Mouse (Mus musculus): Measurements from ENCODE around the gene Zeb2. TPM values are rescaled to one million over a fixed set of nuclear protein-coding genes. Genes with fewer than 3 reads are reported as not detected.

The Zeb2 gene
- polyA plus RNA-seq, 1 experiment: 25.6 TPM

GRCm38 (mm10) chr2:44999906-45000305 lies 117.3 kb downstream of the Zeb2 start:
- H3K27ac ChIP-seq (ENCODE audit: insufficient read depth, low read depth, low read length): peak overlapping the region; percentile 45; the same call in 1 of the 2 replicates
- H3K4me3 ChIP-seq (ENCODE audit: insufficient read depth, low read depth, low read length): no peak overlapping the region
- TF ChIP-seq POLR2A (IDR thresholded peaks at IDR 0.05; ENCODE audit: low read depth, low read length) (no peak), CTCF (conservative IDR thresholded peaks at IDR 0.05; ENCODE audit: insufficient read depth, insufficient read length, low read depth, low read length) (no peak)
- DNase-seq: no peak
- H3K27me3 ChIP-seq (replicated peaks; ENCODE audit: control insufficient read depth, insufficient read depth, low read length): no peaks in the 10 kb centered on the region
- peaks cover 4% of the 10 kb centered on the region for H3K36me3 ChIP-seq (ENCODE audit: control insufficient read depth, insufficient read depth, low read length)
- WGBS: 53% methylated on average over 6 of the region's 6 CpGs
- H3K4me1 ChIP-seq (ENCODE audit: control insufficient read depth, insufficient read depth, low read length): no peaks in the 10 kb centered on the region

GRCm38 (mm10) chr2:44998710-44999109 lies 118.5 kb downstream of the Zeb2 start:
- WGBS: 97% methylated on average over 5 of the region's 5 CpGs
- peaks cover 7% of the 10 kb centered on the region for H3K36me3 ChIP-seq (ENCODE audit: control insufficient read depth, insufficient read depth, low read length)
- H3K4me3 ChIP-seq (ENCODE audit: insufficient read depth, low read depth, low read length): no peak overlapping the region
- DNase-seq: no peak
- no peaks in the 10 kb centered on the region for H3K4me1 ChIP-seq (ENCODE audit: control insufficient read depth, insufficient read depth, low read length)
- H3K27me3 ChIP-seq (replicated peaks; ENCODE audit: control insufficient read depth, insufficient read depth, low read length): no peaks in the 10 kb centered on the region
- TF ChIP-seq CTCF (conservative IDR thresholded peaks at IDR 0.05; ENCODE audit: insufficient read depth, insufficient read length, low read depth, low read length) (no peak), POLR2A (IDR thresholded peaks at IDR 0.05; ENCODE audit: low read depth, low read length) (no peak)
- no peak overlapping the region for H3K27ac ChIP-seq (ENCODE audit: insufficient read depth, low read depth, low read length)

GRCm38 (mm10) chr2:44981646-44982045 lies 135.5 kb downstream of the Zeb2 start:
- Histone ChIP-seq H3K27ac (ENCODE audit: insufficient read depth, low read depth, low read length) (no peak overlapping the region), H3K4me3 (ENCODE audit: insufficient read depth, low read depth, low read length) (no peak overlapping the region), H3K36me3 (ENCODE audit: control insufficient read depth, insufficient read depth, low read length) (no peaks in the 10 kb centered on the region), H3K27me3 (replicated peaks; ENCODE audit: control insufficient read depth, insufficient read depth, low read length) (no peaks in the 10 kb centered on the region), H3K4me1 (ENCODE audit: control insufficient read depth, insufficient read depth, low read length) (no peaks in the 10 kb centered on the region)
- no peak for DNase-seq
- WGBS: 78% methylated on average over 3 of the region's 3 CpGs
- TF ChIP-seq CTCF (conservative IDR thresholded peaks at IDR 0.05; ENCODE audit: insufficient read depth, insufficient read length, low read depth, low read length) (no peak), POLR2A (IDR thresholded peaks at IDR 0.05; ENCODE audit: low read depth, low read length) (no peak)

GRCm38 (mm10) chr2:44979042-44979721 lies 138.0 kb downstream of the Zeb2 start:
- Histone ChIP-seq H3K27ac (ENCODE audit: insufficient read depth, low read depth, low read length) (no peak overlapping the region), H3K4me3 (ENCODE audit: insufficient read depth, low read depth, low read length) (no peak overlapping the region), H3K27me3 (replicated peaks; ENCODE audit: control insufficient read depth, insufficient read depth, low read length) (no peaks in the 10 kb centered on the region), H3K4me1 (ENCODE audit: control insufficient read depth, insufficient read depth, low read length) (no peaks in the 10 kb centered on the region), H3K36me3 (ENCODE audit: control insufficient read depth, insufficient read depth, low read length) (no peaks in the 10 kb centered on the region)
- no peak for DNase-seq
- TF ChIP-seq CTCF (conservative IDR thresholded peaks at IDR 0.05; ENCODE audit: insufficient read depth, insufficient read length, low read depth, low read length) (no peak), POLR2A (IDR thresholded peaks at IDR 0.05; ENCODE audit: low read depth, low read length) (no peak)
- 9% methylated on average over 18 of the region's 18 CpGs for WGBS

GRCm38 (mm10) chr2:44978038-44978437 lies 139.2 kb downstream of the Zeb2 start:
- Histone ChIP-seq H3K27ac (ENCODE audit: insufficient read depth, low read depth, low read length) (no peak overlapping the region), H3K27me3 (replicated peaks; ENCODE audit: control insufficient read depth, insufficient read depth, low read length) (no peaks in the 10 kb centered on the region), H3K4me3 (ENCODE audit: insufficient read depth, low read depth, low read length) (no peak overlapping the region), H3K36me3 (ENCODE audit: control insufficient read depth, insufficient read depth, low read length) (no peaks in the 10 kb centered on the region), H3K4me1 (ENCODE audit: control insufficient read depth, insufficient read depth, low read length) (no peaks in the 10 kb centered on the region)
- DNase-seq: no peak
- TF ChIP-seq CTCF (conservative IDR thresholded peaks at IDR 0.05; ENCODE audit: insufficient read depth, insufficient read length, low read depth, low read length) (no peak), POLR2A (IDR thresholded peaks at IDR 0.05; ENCODE audit: low read depth, low read length) (no peak)
- WGBS: 83% methylated on average over 6 of the region's 6 CpGs

GRCm38 (mm10) chr2:44977556-44977955 lies 139.6 kb downstream of the Zeb2 start:
- H3K36me3 ChIP-seq (ENCODE audit: control insufficient read depth, insufficient read depth, low read length): no peaks in the 10 kb centered on the region
- H3K27me3 ChIP-seq (replicated peaks; ENCODE audit: control insufficient read depth, insufficient read depth, low read length): no peaks in the 10 kb centered on the region
- H3K27ac ChIP-seq (ENCODE audit: insufficient read depth, low read depth, low read length): no peak overlapping the region
- TF ChIP-seq POLR2A (IDR thresholded peaks at IDR 0.05; ENCODE audit: low read depth, low read length) (no peak), CTCF (conservative IDR thresholded peaks at IDR 0.05; ENCODE audit: insufficient read depth, insufficient read length, low read depth, low read length) (no peak)
- no peaks in the 10 kb centered on the region for H3K4me1 ChIP-seq (ENCODE audit: control insufficient read depth, insufficient read depth, low read length)
- no peak overlapping the region for H3K4me3 ChIP-seq (ENCODE audit: insufficient read depth, low read depth, low read length)
- no peak for DNase-seq
- 80% methylated on average over 2 of the region's 2 CpGs for WGBS

- Histone ChIP-seq H3K4me1 (ENCODE audit: control insufficient read depth, insufficient read depth, low read length) (no peaks in the 10 kb centered on the region), H3K4me3 (ENCODE audit: insufficient read depth, low read depth, low read length) (no peak overlapping the region), H3K27me3 (replicated peaks; ENCODE audit: control insufficient read depth, insufficient read depth, low read length) (no peaks in the 10 kb centered on the region), H3K27ac (ENCODE audit: insufficient read depth, low read depth, low read length) (no peak overlapping the region), H3K36me3 (ENCODE audit: control insufficient read depth, insufficient read depth, low read length) (no peaks in the 10 kb centered on the region)
- no peak for DNase-seq
- no peak for TF ChIP-seq POLR2A (IDR thresholded peaks at IDR 0.05; ENCODE audit: low read depth, low read length)
- no peak for TF ChIP-seq CTCF (conservative IDR thresholded peaks at IDR 0.05; ENCODE audit: insufficient read depth, insufficient read length, low read depth, low read length)
- 72% methylated on average over 3 of the region's 3 CpGs for WGBS
Measured at GRCm38 (mm10) chr2:44977051-44977450, 140.1 kb downstream of the Zeb2 start.
